Mouse (Mus musculus): ENCODE measurements around the gene Pla2g7.
A peak's percentile ranks its signal among the peaks of the same experiment; 100 is the strongest.

Gene Pla2g7

GRCm38 (mm10) chr17:43649641-43650436 is 81.9 kb downstream of the Pla2g7 start:
- peak; percentile 12 to 15 for DNase-seq

DNA sequence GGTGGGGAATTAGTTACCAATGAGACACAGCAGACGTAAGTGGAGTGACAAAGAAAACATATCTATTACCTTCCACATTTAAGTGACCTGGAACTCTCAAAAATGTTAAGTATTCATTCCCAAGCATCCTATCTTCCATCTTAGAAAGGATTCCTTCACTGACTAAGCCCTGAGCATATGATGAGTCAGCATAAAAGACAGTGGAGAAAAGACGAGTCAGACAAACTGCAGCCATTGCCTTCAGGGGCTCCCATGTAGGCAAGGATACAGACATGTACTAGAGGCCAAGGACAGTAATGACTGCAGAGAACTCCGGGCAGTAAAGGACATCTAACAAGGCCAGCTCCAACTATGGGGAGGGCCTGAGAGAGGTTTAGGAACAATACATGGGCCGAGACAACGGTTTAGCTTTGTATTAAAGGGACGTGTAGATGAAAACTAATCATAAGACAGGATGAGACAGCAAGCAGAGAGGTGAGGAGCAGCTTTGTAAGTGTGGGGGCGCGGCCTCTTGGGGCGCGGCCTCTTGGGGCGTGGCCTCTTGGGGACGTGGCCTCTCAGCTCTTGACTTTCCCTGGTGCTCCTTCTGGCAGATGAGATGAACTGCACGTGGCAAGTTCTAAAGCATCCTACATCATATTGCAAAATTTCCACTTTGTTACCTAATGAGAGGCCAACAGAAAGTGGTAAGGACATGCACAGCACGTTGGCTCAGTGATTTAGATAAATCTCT is 83.6 kb downstream of the Pla2g7 start:
- no peak for DNase-seq

All from thymus, postnatal 36 days (tissue).